Mouse (Mus musculus) c-Kit-positive CD71-positive TER-119-negative erythroid progenitor cells, embryonic 14.5 days (primary cell): ENCODE measurements at regions not wholly inside any gene's neighbourhood (a gene's known extent, or its start where the extent isn't known, plus 50 kb on each side); places are given as distances from the start of the nearest gene placed in this dataset.

ENCODE experiments used
- DNase-seq: peaks from one replicate; pipeline ENCODE4 v3.0.0-alpha.2; 2013; ENCODE audit warnings: low read depth

DNA sequence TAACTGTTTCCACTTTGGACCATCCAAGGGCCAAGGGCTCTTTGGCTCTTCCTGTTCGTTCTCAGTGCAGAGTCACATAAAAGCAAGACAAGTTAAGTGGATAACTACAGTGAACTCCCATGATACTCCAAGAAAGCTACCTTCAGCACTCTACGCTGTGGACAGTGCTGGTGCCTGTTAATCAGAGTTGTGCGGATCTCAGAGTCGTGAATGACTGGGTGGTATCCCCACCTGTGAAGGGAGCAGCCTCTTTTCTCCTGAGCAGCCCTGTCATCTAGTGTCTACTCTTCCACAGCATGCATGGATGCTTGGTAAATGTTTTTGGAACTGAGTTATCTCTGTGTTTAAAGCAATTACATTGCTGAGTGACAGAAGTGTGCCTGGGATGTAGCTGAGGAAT is 568.4 kb upstream of the Map3k7 start:
- DNase-seq: no peak

DNA sequence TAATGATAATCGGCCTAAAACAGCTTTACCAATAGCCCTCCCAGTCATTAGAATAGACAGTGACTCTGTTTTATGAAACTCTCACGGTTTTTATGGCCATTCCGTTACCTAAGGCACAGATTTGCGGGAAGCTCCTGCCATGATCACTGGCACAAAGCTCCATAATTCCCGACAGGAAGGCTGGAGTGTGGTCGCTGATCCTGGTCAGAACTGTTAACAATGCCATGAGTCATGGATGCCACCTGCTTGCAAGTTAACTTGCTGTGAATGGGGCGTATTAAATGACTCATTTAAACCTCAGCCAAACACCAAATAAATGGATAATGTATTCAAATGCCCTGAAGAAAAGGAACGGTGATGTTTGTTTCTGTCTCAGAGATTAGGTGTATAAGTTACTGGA is 559.9 kb upstream of the Map3k7 start:
- DNase-seq: no peak

DNA sequence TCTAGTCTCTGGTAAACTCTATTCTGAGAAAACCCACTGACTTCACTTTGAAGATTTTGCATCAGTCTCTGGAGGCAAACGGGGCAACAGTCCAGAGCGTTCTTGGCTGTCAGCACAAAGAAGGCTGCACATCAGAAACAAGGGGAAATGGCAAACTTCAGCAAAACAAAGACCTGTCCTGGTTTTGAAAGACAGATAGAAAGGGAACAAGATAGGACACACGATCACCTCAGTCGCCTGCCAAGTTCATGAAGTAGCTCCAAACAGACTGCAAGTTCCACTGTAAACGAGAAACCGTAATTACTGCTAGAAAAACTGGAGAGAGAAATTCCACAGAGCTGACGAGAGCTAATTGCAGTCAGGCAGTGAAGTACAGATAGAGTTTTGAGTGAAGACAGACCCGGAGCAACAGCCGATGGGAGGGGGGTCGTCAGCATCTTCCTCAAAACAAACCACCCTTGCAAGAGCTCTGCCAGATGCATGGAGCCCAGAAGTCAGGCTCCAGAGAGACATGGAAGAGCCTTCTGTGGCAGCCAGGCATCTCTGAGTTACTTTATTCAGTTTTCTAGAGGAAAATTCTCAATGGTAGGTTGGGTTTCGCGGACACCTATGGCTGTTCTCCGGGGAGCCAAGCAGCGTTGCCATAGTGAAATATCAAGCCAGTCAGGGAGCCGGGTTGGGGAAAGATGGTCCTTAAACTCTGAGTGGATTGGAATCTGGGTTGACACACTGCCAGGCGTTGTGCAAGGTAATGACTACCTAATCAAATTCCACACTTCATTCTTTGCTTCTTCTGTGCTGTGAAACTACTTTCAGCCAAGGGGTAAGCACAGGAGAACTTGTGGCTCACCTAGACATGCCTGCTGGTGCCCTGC is 558.8 kb upstream of the Map3k7 start:
- DNase-seq: no peak

- no peak for DNase-seq
Observed at GRCm38 (mm10) chr4:31410157-31410556, 553.7 kb upstream of the Map3k7 start.

DNA sequence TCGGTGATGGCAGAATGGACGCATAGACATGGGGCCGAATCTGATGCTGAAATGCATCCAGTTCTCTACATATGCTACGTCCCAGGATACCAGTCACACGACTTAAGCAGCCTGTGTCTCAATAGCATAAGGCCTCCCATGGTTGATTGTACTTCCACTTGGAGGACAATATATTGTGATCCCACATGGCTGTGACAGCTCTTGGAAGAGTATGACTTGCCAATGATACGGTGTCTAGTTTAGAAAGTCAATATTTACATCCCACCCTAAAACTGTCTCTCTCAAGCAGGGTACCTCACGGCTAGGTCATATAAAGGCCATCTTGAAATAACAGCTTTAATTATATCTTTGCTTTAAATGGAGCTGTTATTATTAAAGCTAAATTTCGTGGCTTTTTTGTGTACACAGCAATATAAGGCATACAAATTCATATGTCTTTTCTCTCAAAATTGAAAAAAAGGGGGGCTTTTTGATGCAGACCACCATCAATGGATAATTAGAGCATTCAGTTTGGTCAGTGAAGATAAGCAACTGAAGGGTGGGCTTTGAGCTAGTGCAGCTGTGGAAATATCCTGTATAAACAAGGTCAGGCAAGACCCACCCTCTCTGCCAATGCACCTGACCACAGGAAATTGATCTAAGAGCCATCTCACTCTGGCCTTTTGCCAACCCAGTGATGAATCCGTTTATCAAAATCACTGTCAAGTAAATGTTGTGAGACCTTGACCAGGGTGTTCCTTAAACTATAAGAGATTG is 551.9 kb upstream of the Map3k7 start:
- DNase-seq: no peak

- DNase-seq: no peak
Observed at GRCm38 (mm10) chr4:31417161-31417560, 546.7 kb upstream of the Map3k7 start.

GRCm38 (mm10) chr4:31419240-31419639 is 544.7 kb upstream of the Map3k7 start:
- DNase-seq: peak; percentile 14

GRCm38 (mm10) chr4:31420167-31420566 is 543.7 kb upstream of the Map3k7 start:
- DNase-seq: no peak

DNA sequence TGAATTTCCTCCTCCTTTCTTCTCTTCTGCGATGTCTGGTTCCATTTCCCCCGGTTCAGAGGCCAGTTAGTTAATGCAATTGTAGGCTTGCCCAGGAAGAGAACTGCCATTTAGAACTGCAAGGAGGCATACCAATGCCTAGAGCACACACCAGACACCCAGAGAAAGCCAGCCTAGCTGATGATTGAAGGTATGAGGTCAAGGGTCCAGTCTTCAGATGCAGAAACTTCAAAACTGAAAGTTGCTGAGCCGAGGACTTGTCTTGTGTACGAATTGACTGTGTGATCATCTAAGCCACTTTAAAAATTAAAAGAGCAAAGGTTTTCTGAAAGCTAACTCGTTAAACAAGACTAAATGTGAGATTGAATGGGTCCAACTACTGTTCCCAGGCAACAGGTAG is 542.5 kb upstream of the Map3k7 start:
- DNase-seq: no peak

DNA sequence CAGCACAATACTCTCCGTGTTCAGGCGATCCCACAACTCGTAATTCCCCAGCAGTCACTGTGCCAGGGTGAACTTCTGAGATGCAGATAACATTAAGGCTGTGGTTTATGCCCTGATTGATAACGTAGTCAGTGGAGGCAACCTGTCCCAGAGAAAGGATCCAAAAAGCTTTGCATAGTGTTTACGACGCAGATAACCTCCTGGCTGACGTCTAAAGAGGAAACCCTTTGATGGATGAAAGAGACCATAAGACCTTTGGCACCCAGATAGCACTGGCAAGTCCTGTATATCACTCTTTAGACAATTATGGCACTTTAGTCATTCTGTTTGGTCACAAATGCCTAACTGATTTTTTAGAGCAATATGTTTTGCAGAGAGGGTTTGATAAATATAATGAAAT is 538.8 kb upstream of the Map3k7 start:
- DNase-seq: no peak

DNA sequence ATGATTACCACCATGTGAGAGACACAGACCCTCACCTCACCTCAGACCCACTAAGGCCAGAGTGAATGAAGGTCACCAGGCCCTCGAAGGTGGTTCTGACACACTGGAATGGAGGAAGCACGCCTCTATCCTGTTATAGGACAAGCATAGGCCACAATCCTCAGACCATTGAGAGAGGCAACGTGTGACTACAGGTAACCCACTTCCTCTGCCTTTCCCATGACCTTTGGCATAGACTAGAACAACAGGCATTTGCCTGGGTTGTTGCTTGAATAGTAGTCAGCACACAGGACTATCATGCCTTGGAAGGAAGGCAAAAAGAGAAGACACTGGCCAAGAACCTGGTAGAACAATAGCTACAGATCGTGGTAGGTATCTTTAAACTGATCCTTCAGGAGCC is 538.2 kb upstream of the Map3k7 start:
- DNase-seq: no peak

- DNase-seq: no peak
Observed at GRCm38 (mm10) chr4:31426169-31427030, 537.5 kb upstream of the Map3k7 start.

DNA sequence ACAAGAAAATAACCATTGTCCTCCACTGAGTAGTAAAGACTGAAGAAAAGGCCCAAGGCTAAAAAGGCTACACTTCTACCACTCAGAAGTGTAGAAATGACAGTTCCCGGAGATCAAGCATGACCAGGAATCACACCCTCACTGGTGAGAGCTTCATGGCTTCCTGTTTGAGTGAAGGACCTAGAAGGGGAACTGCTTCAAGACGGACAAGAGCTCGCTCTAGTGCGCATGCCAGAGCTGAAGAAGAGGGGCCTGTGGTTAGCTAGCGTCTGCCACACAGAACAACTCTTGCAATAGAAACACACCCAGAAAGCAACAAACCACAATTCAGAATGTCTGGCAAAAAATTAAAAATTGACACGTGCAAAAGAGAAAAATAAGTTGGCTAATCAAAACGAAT is 530.0 kb upstream of the Map3k7 start:
- DNase-seq: no peak

GRCm38 (mm10) chr4:31454898-31455297 is 509.0 kb upstream of the Map3k7 start:
- DNase-seq: no peak

DNA sequence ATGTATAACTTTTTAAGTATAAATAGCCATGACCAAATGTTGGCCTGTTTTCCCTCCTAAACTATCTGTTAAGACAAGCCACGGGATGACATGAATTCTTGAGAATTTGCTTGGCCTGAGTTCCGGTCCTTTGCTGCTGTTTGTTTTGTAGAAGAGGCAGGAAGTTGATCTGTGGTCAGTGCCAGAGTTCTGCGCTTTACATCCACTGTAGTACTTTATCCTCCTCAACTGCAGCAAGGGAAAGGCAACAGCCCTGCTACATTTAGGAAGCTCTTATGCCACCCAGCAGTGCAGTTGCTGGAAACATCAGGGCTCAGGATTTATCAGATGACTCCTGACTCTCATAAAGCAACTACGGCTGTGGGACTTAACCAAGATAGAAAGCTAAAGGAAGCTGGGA is 508.4 kb upstream of the Map3k7 start:
- no peak for DNase-seq

DNA sequence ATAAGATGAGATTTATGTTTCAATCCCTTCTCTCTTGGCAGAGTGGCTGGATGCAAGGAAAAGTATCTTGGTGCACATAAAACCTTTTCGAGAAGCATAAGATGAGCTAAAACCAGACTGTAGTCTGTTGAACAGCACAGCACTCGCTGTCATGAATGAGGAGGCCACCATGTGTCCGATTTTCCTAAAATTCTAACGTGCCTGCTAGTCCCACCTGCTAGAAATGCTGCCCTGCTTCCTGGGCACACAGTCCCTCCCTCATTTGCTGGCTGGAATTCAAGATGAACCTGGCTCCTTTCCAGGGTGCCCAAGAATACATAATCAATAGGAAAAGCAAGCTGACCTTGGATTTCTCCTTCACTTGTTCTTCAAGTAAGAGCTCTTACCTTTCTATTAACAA is 501.4 kb upstream of the Map3k7 start:
- no peak for DNase-seq

DNA sequence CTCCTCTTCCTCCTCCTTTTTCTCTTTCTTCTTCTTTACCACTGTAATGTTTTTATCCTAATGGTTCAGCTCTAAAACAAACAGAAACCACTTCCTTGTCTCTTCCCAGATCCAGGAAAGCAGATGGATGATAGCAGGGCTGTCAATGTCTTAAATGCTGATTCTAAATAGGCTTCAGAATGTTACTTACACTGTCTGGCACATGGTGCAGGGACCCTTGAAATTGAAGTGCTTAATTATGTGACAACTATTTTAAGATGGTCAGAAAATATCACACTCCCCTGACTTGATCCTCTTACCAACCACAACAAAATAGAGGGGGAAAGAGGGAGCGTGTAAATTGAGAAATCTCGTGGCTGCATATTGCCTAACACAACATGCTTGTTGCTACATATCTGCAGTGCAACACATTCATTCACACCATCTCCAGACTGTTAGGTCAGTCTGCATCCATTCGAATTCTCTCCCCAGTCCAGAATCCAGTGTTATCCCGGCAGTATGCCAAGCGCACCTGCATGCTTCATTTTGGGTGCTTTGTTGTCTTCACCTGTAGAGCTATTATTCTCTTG is 500.7 kb upstream of the Map3k7 start:
- no peak for DNase-seq

GRCm38 (mm10) chr4:31468306-31468705 is 495.6 kb upstream of the Map3k7 start:
- no peak for DNase-seq

DNA sequence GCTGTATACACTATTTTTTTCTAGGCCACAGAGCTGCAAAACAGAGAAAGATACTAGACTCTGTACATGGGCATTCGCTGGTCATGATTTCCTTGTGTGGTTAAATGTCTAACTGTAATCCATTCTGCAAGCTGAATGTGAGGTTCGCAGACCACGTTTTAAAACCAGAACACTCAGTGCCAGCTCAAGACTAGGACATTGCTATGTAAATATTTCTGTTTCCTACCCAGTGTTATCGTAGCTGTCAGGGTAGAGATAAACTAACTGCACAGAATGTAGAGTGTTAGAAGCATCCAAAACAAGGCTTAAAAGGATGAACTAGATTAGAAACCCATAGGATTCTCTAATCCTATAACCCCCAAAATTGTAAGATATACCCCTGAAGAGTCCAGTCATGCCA is 494.1 kb upstream of the Map3k7 start:
- no peak for DNase-seq

DNA sequence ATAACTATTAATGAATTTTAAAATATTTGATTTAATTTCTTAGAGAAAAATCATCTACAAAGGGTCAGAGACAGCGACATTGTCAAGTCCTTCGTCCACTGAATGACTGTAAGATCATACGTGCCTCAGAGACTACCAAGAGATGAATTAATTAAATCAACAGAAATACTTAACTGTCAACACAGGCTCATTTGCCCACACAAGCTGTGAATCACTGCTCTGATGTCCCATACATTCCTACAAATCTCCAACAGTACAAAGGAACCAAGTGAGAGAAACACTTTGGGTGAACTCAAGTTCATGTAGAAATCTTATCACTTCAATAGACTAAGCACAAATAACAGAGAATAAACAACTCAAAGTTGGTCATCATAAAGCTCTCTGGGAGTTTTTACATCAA is 471.4 kb upstream of the Map3k7 start:
- no peak for DNase-seq

DNA sequence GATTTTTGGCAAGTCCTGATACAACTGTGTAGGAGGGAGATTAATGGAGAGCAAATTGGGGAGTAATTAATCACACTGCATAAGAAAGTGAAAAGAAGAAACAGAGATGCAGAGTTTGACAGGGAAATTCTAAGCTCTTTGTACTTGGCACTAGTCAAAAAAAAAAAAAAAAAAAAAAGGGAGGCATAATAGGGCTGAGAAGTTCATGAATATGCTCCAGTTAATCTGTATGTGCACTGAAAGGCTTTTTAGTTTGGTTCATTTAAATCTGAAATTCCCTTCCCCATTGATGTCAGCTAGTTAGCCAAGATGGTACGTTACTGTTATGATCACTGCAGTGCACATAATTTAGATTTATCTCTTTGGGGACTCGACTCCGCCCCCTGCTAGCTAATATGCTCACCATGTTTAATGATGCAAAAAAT is 470.8 kb upstream of the Map3k7 start:
- no peak for DNase-seq

GRCm38 (mm10) chr4:31499888-31500287 is 464.0 kb upstream of the Map3k7 start:
- no peak for DNase-seq
